Mouse (Mus musculus) heart, embryonic 12.5 days (tissue): ENCODE measurements around the gene Rexo4. TPM values are rescaled to one million over a fixed set of nuclear protein-coding genes. Genes with fewer than 3 reads are reported as not detected.

Experiments
- ATAC-seq: fragments of 200-750 bp; cut with Nextera tagmentation; 2 replicates; pipeline ENCODE4 v1.8.0; 2017; ENCODE audit warnings: moderate TSS enrichment, moderate library complexity; ENCODE audit not compliant: insufficient number of reproducible peaks, low FRiP score
- H3K27ac ChIP-seq: fragments of 300-500 bp; sonication (generic); 2 replicates; pipeline ENCODE4 v1.5.1; 2016; ENCODE audit warnings: mild to moderate bottlenecking, moderate library complexity; ENCODE audit not compliant: poor library complexity, severe bottlenecking
- H3K27me3 ChIP-seq: fragments of 300-500 bp; sonication (generic); replicated peaks from 2 replicates; pipeline ENCODE4 v1.6.1; 2016; ENCODE audit warnings: mild to moderate bottlenecking, moderate library complexity
- H3K36me3 ChIP-seq: fragments of 300-500 bp; sonication (generic); 2 replicates; pipeline ENCODE4 v1.6.1; 2016; ENCODE audit warnings: mild to moderate bottlenecking, moderate library complexity
- H3K4me1 ChIP-seq: fragments of 300-500 bp; sonication (generic); replicated peaks from 2 replicates; pipeline ENCODE4 v1.6.1; 2016; ENCODE audit warnings: mild to moderate bottlenecking
- H3K4me2 ChIP-seq: fragments of 300-500 bp; sonication (generic); 2 replicates; pipeline ENCODE4 v1.6.1; 2016; ENCODE audit warnings: mild to moderate bottlenecking, moderate library complexity
- H3K4me3 ChIP-seq: fragments of 300-500 bp; sonication (generic); 2 replicates; pipeline ENCODE4 v1.5.1; 2016; ENCODE audit warnings: mild to moderate bottlenecking
- H3K9ac ChIP-seq: fragments of 300-500 bp; sonication (generic); 2 replicates; pipeline ENCODE4 v1.6.1; 2016; ENCODE audit warnings: mild to moderate bottlenecking, moderate library complexity
- H3K9me3 ChIP-seq: fragments of 300-500 bp; sonication (generic); replicated peaks from 2 replicates; pipeline ENCODE4 v1.6.1; 2016; ENCODE audit warnings: mild to moderate bottlenecking, moderate library complexity
- WGBS: fragments of 180-500 bp; shearing (Covaris S2); methylation state at CpG from one replicate; pipeline ENCODE4 v1.1.7; 2016; 5-methylcytosine and 5-hydroxymethylcytosine counted together
- polyA plus RNA-seq: library from polyadenylated mRNA; unstranded; fragments of >200 nt; fragmentation: Nextera tagmentation; extraction: Ambion mirVana; gene quantifications from 2 replicates; pipeline ENCODE4 v1.2.1, GENCODE M21; 2016

Gene Rexo4
- polyA plus RNA-seq, 1 experiment from 2014 or later, result 27.7 TPM

GRCm38 (mm10) chr2:26919684-26920083 lies 44.5 kb downstream of the Rexo4 start:
- WGBS, result 84% methylated on average over 3 of the region's 3 CpGs
- ATAC-seq, result no peak
- no peak overlapping the region for H3K4me3 ChIP-seq

GRCm38 (mm10) chr2:26916738-26917137 lies 47.4 kb downstream of the Rexo4 start:
- Histone ChIP-seq H3K27me3 (no peaks in the 10 kb centered on the region), H3K9me3 (no peaks in the 10 kb centered on the region), H3K4me3 (peak overlapping the region; percentile 81), H3K9ac (peak overlapping the region; percentile 85), H3K27ac (peak overlapping the region; percentile 53), H3K4me2 (peak overlapping the region; percentile 93), H3K4me1 (peaks cover 42% of the 10 kb centered on the region), H3K36me3 (peaks cover 74% of the 10 kb centered on the region)
- peak; percentile 20; the same call in 1 of the 2 replicates for ATAC-seq
- 2% methylated on average over 13 of the region's 13 CpGs for WGBS

More at GRCm38 (mm10) chr2:26919684-26920083, 44.5 kb downstream of the Rexo4 start:
- H3K27ac ChIP-seq, result no peak overlapping the region
- no peak overlapping the region for H3K4me2 ChIP-seq
- no peaks in the 10 kb centered on the region for H3K9me3 ChIP-seq
- peaks cover 74% of the 10 kb centered on the region for H3K36me3 ChIP-seq
- H3K4me1 ChIP-seq, result peaks cover 31% of the 10 kb centered on the region
- H3K9ac ChIP-seq, result no peak overlapping the region
- H3K27me3 ChIP-seq, result no peaks in the 10 kb centered on the region

DNA sequence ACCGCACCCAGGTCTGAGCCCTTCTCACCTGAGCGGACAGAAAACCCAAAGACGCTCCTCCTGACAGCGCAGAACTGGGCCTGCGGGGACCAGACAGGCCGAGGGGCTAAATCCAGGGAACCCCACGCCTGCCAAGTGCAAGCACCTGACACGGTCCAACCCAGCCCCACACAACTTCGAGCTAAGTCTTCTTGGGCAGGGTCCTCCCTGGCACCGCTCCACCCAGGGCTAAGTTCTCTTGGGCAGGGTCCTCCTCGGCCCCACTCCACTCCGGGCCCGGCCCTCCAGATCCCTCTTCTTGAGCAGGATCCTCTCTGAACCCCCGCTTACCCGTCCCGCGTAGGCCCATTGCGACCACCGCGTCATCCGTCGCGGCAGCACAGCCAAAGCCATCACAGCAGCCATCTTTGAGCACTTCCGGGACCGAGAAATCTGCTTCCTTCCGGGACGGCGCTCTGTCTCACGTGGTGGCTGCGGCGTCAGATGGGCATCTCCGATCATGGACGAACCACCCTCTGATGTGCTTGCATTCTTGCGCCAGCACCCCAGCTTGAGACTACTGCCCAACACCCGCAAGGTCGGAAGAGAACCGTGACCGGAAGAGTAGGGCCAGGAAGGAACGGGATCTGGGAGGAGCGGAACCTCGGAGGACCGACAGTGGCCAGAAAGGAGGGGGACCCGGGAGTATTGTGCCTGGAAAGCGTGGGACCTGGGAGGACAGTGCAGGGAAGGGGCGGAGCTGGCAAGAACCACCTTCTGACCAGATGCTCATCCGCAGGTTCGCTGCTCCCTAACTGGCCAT lies 48.1 kb downstream of the Rexo4 start, which contains the start of the genes Surf2 and Surf1:
Gene Surf2 (plus strand): TSS at position 441 of the 802 bp plus-strand sequence.
Gene Surf1 (minus strand): TSS at position 604 of the 802 bp plus-strand sequence.
- no peaks in the 10 kb centered on the region for H3K27me3 ChIP-seq
- H3K9me3 ChIP-seq, result no peaks in the 10 kb centered on the region
- peak within 1 kb of the TSS; percentile 93 for H3K4me2 ChIP-seq
- ATAC-seq, result peak; percentile 74
- peak within 1 kb of the TSS; percentile 81 for H3K4me3 ChIP-seq
- peak within 1 kb of the TSS; percentile 53 for H3K27ac ChIP-seq
- peaks cover 45% of the 10 kb centered on the region for H3K4me1 ChIP-seq
- H3K36me3 ChIP-seq, result peaks cover 72% of the 10 kb centered on the region
- H3K9ac ChIP-seq, result peak within 1 kb of the TSS; percentile 85
- WGBS, result 1% methylated on average over 46 of the region's 47 CpGs

DNA sequence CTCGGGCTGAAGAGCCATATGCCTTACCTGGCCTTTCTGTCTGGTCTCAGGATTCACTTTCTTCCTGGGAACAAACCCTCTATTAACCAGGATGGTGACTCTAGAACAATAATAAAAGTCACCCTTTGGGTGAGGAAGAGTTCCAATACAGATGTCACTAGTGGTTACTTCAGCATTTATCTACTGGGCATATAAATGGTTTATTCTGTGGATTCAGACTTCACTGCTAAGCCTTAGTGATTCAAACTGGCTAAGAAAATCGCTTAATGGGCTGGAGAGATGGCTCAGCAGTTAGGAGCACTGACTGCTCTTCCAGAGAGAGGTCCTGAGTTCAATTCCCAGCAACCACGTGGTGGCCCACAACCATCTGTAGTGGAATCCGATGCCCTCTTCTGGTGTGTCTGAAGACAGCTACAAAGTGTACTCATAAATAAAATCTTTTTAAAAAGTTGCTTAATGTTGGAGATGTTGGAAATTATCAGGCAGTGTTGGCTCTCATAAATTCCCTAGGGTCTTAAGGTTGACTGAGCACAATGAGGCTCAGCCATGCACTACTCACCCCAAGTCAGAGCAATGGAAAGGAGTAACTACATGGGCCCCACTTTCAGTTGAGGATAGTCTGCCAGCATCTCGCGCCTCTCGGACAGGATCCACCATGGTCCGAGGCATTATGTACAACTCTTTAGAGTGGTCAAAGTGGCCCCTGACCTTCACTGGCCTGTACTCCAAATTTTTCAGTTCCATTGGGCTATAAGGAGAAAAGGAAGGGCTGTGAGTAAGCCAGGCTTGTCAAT lies 49.8 kb downstream of the Rexo4 start:
- Histone ChIP-seq H3K27me3 (no peaks in the 10 kb centered on the region), H3K36me3 (peaks cover 54% of the 10 kb centered on the region), H3K9me3 (no peaks in the 10 kb centered on the region), H3K4me1 (peaks cover 49% of the 10 kb centered on the region), H3K4me2 (no peak overlapping the region; the same call in 1 of the 2 replicates), H3K9ac (no peak overlapping the region), H3K27ac (no peak overlapping the region), H3K4me3 (no peak overlapping the region)
- 63% methylated on average over 8 of the region's 8 CpGs for WGBS
- ATAC-seq, result no peak

DNA sequence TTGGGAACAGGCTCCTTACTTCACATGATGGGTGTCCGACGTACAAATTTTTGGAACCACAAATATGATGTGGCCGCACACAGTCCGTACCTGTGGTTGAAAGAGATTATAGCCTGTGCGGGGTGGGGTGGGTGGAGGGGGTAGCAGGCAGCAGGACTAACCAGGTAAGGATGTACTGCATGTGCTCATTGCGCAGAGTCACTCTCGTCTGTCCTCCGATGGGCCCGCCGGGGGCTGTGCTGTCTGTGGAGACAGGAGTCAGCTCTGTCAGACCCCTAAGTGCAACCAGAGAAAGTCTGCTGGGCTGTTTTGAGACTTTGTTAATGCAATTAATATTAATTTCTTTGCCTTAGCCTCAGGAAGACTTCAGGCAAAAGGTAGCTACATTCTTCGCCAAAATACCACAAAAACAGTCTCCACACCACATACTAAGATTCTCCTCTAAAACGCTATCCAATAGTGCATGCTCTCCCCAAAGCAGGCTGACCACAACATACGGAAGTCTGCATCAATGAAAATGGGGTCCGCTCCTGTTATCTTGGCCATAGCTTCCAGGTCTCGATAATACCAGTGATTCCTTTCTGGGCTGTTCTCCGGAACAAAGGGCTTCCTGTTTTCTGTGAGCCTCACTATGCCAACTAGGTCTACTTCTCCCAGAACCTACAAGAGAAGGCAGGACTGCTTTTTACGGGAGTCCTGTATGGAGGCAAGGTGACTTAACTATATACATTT lies 50.6 kb downstream of the Rexo4 start:
- H3K9me3 ChIP-seq, result no peaks in the 10 kb centered on the region
- WGBS, result 75% methylated on average over 17 of the region's 17 CpGs
- H3K4me3 ChIP-seq, result no peak overlapping the region
- H3K27me3 ChIP-seq, result no peaks in the 10 kb centered on the region
- ATAC-seq, result no peak
- H3K36me3 ChIP-seq, result peaks cover 46% of the 10 kb centered on the region
- no peak overlapping the region for H3K9ac ChIP-seq
- no peak overlapping the region for H3K27ac ChIP-seq
- H3K4me2 ChIP-seq, result no peak overlapping the region
- H3K4me1 ChIP-seq, result peaks cover 57% of the 10 kb centered on the region

GRCm38 (mm10) chr2:26912253-26912770 lies 51.9 kb downstream of the Rexo4 start:
- Histone ChIP-seq H3K27ac (no peak overlapping the region), H3K4me2 (peak overlapping the region; percentile 95), H3K4me3 (peak overlapping the region; percentile 79), H3K9me3 (no peaks in the 10 kb centered on the region), H3K9ac (peak overlapping the region; percentile 96), H3K36me3 (peaks cover 44% of the 10 kb centered on the region), H3K27me3 (no peaks in the 10 kb centered on the region), H3K4me1 (peaks cover 51% of the 10 kb centered on the region)
- 80% methylated on average over 5 of the region's 5 CpGs for WGBS
- ATAC-seq, result no peak

DNA sequence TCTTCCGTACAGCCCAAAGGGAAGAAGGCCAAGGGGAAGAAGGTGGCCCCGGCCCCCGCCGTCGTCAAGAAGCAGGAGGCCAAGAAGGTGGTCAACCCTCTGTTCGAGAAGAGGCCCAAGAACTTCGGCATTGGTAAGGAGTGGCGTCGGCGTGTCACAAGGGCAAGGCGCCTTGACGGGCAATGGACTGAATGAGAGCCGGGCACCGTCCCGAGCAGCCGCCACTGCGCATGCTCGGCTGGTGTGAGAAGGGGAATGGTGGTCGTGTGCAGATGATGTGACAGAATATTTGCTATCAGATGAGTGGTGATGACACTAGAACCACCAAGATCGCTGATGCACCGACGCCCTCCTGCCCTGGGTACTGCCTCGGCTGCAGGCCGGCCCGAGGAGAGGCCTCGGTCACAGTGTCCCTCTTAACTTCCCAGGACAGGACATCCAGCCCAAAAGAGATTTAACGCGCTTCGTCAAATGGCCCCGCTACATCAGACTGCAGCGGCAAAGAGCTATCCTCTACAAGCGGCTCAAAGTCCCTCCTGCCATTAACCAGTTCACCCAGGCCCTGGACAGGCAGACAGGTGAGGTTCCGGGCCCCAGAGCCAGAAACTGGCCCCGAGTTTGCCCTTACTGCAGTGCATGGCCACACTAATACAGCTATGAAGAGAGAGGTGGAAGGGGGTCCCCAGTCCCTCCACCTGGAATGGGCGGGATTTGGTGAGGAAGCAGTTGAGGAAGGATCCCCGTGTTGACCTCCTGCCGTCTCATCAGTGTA lies 53.0 kb downstream of the Rexo4 start:
- 1% methylated on average over 37 of the region's 37 CpGs for WGBS
- Histone ChIP-seq H3K36me3 (peaks cover 55% of the 10 kb centered on the region), H3K9me3 (no peaks in the 10 kb centered on the region), H3K27ac (peak overlapping the region; percentile 91), H3K4me2 (peak overlapping the region; percentile 95), H3K27me3 (no peaks in the 10 kb centered on the region), H3K4me1 (peaks cover 44% of the 10 kb centered on the region), H3K9ac (peak overlapping the region; percentile 96), H3K4me3 (peak overlapping the region; percentile 79)
- peak; percentile 56 for ATAC-seq

DNA sequence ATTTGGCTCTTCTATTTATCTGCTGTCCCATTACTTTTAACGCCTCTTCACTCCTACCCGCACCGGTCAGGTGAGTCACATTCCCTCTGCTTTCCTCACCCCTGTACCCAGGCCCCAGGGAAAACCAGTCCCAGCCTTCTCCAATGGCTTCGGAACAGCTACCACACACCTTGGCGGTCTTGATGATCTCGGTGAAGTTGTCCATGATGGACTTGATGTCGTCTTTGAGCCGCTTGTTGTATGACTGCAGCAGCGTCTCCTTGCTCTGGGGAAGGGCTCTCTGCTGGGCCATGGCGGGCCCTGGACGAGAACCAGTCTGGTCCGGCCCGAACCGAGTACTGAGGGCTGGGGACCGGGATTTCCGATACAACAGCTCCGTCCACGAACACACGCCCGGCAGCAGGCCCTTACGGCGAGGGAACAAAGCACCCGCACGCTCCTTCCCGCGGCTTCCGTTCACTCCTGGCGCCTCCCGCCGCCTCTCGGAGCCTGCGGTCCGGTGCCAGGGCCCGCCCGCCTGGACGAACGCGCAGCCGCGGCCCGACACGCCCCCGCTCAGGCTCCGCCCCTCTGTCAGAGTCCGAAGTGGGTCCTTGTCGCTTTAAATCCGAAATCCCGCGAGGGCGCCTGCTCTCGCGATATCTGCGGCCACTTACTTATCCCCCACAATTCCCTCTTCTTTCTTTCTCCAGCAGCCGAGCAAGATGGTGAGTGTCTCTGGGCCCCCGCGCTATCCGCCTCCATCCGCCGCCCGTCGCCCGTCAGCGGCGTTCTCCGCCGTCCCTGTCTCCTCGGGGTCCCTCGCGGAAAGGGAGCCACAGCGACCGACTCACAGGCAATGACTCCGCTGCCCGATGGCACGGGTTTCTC lies 53.8 kb downstream of the Rexo4 start, which contains the start of the genes Med22 and Rpl7a:
Gene Med22 (minus strand): TSS at position 554 of the 870 bp plus-strand sequence.
Gene Rpl7a (plus strand): TSS at position 641 of the 870 bp plus-strand sequence.
- peak within 1 kb of the TSS; percentile 79 for H3K4me3 ChIP-seq
- peak within 1 kb of the TSS; percentile 91 for H3K27ac ChIP-seq
- peaks cover 38% of the 10 kb centered on the region for H3K4me1 ChIP-seq
- H3K4me2 ChIP-seq, result peak within 1 kb of the TSS; percentile 95
- H3K36me3 ChIP-seq, result peaks cover 63% of the 10 kb centered on the region
- peak within 1 kb of the TSS; percentile 96 for H3K9ac ChIP-seq
- WGBS, result under 1% methylated on average over 74 of the region's 74 CpGs
- peak; percentile 95 for ATAC-seq
- H3K27me3 ChIP-seq, result no peaks in the 10 kb centered on the region
- H3K9me3 ChIP-seq, result no peaks in the 10 kb centered on the region

- H3K27ac ChIP-seq, result peak overlapping the region; percentile 86; the same call in 1 of the 2 replicates
- H3K9me3 ChIP-seq, result no peaks in the 10 kb centered on the region
- peak overlapping the region; percentile 95 for H3K4me2 ChIP-seq
- H3K27me3 ChIP-seq, result no peaks in the 10 kb centered on the region
- ATAC-seq, result no peak
- H3K36me3 ChIP-seq, result peaks cover 66% of the 10 kb centered on the region
- peak overlapping the region; percentile 84 for H3K9ac ChIP-seq
- H3K4me1 ChIP-seq, result peaks cover 34% of the 10 kb centered on the region
- peak overlapping the region; percentile 79 for H3K4me3 ChIP-seq
These were observed 54.8 kb downstream of the Rexo4 start for GRCm38 (mm10) chr2:26909387-26909784.
